Mouse (Mus musculus) forebrain, embryonic 12.5 days (tissue): ENCODE measurements around the gene Olfr452. TPM values are rescaled to one million over a fixed set of nuclear protein-coding genes. Genes with fewer than 3 reads are reported as not detected.

Experiments used
- ATAC-seq: fragments of 200-750 bp; cut with Nextera tagmentation; 2 replicates; pipeline ENCODE4 v1.8.0; 2017; ENCODE audit warnings: moderate TSS enrichment; ENCODE audit not compliant: low FRiP score
- H3K27ac ChIP-seq: fragments of 300-500 bp; sonication (generic); 2 replicates; pipeline ENCODE4 v1.5.1; 2016; ENCODE audit warnings: mild to moderate bottlenecking
- H3K27me3 ChIP-seq: fragments of 300-500 bp; sonication (generic); 2 replicates; pipeline ENCODE4 v1.6.1; 2016; ENCODE audit warnings: mild to moderate bottlenecking
- H3K36me3 ChIP-seq: fragments of 300-500 bp; sonication (generic); replicated peaks from 2 replicates; pipeline ENCODE4 v1.6.1; 2016; ENCODE audit warnings: mild to moderate bottlenecking
- H3K4me1 ChIP-seq: fragments of 300-500 bp; sonication (generic); 2 replicates; pipeline ENCODE4 v1.6.1; 2016
- H3K4me2 ChIP-seq: fragments of 300-500 bp; sonication (generic); 2 replicates; pipeline ENCODE4 v1.6.1; 2016; ENCODE audit warnings: mild to moderate bottlenecking, moderate library complexity
- H3K4me3 ChIP-seq: fragments of 300-500 bp; sonication (generic); replicated peaks from 2 replicates; pipeline ENCODE4 v1.5.1; 2016; ENCODE audit warnings: mild to moderate bottlenecking
- H3K9ac ChIP-seq: fragments of 300-500 bp; sonication (generic); 2 replicates; pipeline ENCODE4 v1.6.1; 2016; ENCODE audit warnings: mild to moderate bottlenecking
- H3K9me3 ChIP-seq: fragments of 300-500 bp; sonication (generic); 2 replicates; pipeline ENCODE4 v1.6.1; 2016
- WGBS: fragments of 180-500 bp; shearing (Covaris S2); methylation state at CpG from one replicate; pipeline ENCODE4 v1.1.7; 2016; 5-methylcytosine and 5-hydroxymethylcytosine counted together
- polyA plus RNA-seq: library from polyadenylated mRNA; unstranded; fragments of >200 nt; fragmentation: Nextera tagmentation; extraction: Ambion mirVana; gene quantifications from 2 replicates; pipeline ENCODE4 v1.2.1, GENCODE M21; 2016

The Olfr452 gene
- polyA plus RNA-seq = not detected in 2 replicates

DNA sequence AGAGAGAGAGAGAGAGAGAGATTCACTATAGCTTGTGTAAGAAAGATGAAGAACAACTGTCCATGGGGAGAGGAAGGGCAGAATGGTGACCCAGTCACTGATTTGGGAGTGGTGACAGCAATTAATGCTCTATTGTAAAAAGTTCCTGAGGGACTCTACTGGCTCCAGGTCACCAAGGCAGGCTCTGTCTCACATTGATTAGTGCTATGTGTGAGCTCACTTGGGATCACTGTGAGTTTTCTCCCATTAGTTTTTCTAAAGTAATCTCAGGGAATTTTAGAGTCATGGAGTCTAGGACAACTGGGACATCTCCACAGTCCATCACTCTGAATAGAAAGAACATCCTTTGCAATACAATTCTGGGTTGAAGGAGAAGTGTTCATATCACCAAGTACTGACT is at the start of gene Olfr452:
Gene Olfr452 (plus strand): TSS at position 301 of the 400 bp plus-strand sequence.
- Histone ChIP-seq H3K4me2 (no peak within 1 kb of the TSS), H3K9me3 (no peaks in the 10 kb centered on the region), H3K9ac (no peak within 1 kb of the TSS), H3K4me3 (no peak within 1 kb of the TSS), H3K4me1 (no peaks in the 10 kb centered on the region), H3K27me3 (no peaks in the 10 kb centered on the region), H3K36me3 (no peaks in the 10 kb centered on the region), H3K27ac (no peak within 1 kb of the TSS)
- ATAC-seq = no peak

DNA sequence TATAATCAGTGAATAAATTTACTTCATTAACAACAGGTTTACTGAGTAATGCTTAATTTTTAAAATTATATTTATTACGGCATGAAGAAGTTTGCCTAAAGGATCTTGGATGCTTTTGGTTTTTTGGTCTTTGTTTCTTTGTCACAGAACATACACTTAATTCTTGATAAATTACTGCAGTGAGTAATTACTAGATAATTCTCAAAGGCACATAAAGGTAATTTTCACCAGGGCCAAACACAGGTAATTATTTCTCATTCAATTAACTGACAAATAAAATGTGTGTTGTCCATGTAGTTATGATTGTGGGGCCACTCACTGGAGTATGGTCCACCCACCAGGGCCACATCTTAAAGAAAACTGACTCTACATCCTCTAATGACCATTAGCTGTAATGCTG is 45.8 kb upstream of the Olfr452 start, which contains the start of gene Olfr453:
Gene Olfr453 (plus strand): TSS at position 301 of the 400 bp plus-strand sequence.
- Histone ChIP-seq H3K27ac (no peak within 1 kb of the TSS), H3K36me3 (no peaks in the 10 kb centered on the region), H3K4me2 (no peak within 1 kb of the TSS), H3K27me3 (no peaks in the 10 kb centered on the region), H3K9ac (no peak within 1 kb of the TSS), H3K9me3 (no peaks in the 10 kb centered on the region), H3K4me3 (no peak within 1 kb of the TSS), H3K4me1 (no peaks in the 10 kb centered on the region)
- no peak for ATAC-seq
- 91% methylated on average over 1 of the region's 1 CpGs for WGBS

DNA sequence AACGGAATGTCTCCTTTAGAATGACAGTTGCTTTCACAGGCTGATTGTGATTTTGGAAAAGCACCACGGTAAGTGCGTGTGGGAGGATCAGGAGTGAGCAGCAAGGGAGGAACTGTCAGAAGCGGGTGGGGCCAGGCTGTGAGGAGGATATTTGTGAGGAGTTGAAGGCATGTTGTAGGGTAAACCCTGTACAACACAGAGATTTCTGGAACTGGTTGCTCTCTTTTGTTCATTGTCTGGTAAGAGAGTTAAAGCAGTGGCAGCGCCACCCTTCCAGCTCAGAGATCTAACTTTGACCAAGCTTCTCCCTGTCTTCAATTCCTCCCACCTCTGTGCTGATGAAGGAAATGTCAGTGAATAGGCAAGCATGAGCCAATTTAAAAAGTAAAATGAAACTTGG is 42.6 kb upstream of the Olfr452 start:
- no peaks in the 10 kb centered on the region for H3K36me3 ChIP-seq
- whole genome bisulfite sequencing = 77% methylated on average over 5 of the region's 5 CpGs
- H3K9me3 ChIP-seq = no peaks in the 10 kb centered on the region
- no peak overlapping the region for H3K27ac ChIP-seq
- no peaks in the 10 kb centered on the region for H3K4me1 ChIP-seq
- no peak overlapping the region for H3K4me2 ChIP-seq
- no peaks in the 10 kb centered on the region for H3K27me3 ChIP-seq
- no peak for ATAC-seq
- no peak overlapping the region for H3K9ac ChIP-seq
- no peak overlapping the region for H3K4me3 ChIP-seq

DNA sequence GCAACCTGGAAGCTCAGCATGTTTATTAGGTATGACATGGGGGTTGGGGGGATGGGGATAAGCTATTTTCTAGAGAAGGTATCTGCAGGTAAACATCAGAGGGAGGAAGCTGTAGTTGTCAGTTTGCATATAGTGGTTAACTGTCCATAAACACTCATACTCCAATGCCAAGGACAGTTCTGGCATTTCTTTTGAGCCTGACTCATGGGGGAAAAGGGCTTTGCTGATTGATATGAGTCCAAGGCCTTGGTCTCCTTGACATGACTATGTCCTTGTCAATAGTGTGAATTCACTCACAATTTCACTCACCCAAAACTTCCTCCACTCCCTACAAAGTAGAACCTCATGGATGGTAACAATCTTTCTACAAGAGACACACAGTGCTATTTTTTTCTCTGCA is 37.0 kb upstream of the Olfr452 start:
- Histone ChIP-seq H3K4me1 (no peaks in the 10 kb centered on the region), H3K4me2 (no peak overlapping the region), H3K4me3 (no peak overlapping the region), H3K9ac (no peak overlapping the region), H3K9me3 (no peaks in the 10 kb centered on the region), H3K27ac (no peak overlapping the region), H3K27me3 (no peaks in the 10 kb centered on the region), H3K36me3 (no peaks in the 10 kb centered on the region)
- ATAC-seq = no peak

DNA sequence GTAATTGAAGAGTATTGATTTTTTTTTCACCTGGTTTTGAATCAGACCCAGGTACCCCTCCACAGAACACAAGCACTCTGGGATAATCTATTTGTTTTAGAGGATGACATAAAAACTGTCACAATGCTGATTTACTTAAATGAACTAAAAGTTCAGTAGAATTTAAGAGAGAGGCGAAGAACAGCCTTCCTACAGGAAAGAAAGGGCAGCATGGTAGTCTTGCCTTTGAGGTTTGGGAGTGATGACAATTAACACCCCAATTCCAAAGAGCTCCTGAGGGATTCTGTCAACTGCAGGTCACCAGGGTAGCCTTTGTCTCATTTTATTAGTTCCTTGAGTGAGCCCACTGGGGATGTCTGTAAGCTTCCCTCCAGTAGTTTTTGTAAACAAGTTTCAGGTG is 28.8 kb upstream of the Olfr452 start, which contains the start of gene Olfr38:
Gene Olfr38 (plus strand): TSS at position 301 of the 400 bp plus-strand sequence.
- WGBS = 81% methylated on average over 1 of the region's 1 CpGs
- Histone ChIP-seq H3K4me1 (no peaks in the 10 kb centered on the region), H3K27ac (no peak within 1 kb of the TSS), H3K4me3 (no peak within 1 kb of the TSS), H3K9me3 (no peaks in the 10 kb centered on the region), H3K27me3 (no peaks in the 10 kb centered on the region), H3K4me2 (no peak within 1 kb of the TSS), H3K9ac (no peak within 1 kb of the TSS), H3K36me3 (no peaks in the 10 kb centered on the region)
- no peak for ATAC-seq

DNA sequence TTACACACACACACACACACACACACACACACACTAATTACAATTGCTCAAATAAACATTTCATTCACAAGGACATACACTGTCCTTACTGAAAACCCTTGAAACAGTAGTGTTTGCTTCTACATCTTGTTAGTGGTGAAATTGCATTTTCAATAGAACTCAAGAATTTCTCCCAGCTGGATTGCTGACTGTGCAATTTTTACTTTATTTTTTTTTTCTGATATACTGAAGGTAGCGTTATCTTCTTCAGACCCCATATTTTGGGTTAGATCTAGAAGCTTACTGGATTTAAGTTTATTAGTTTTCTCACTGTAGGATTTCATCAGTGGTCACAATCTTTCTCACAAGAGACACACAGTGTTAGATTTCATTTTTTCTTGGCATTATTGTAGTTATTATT is 7.8 kb upstream of the Olfr452 start:
- Histone ChIP-seq H3K27ac (no peak overlapping the region), H3K9me3 (no peaks in the 10 kb centered on the region), H3K27me3 (no peaks in the 10 kb centered on the region), H3K9ac (no peak overlapping the region), H3K4me3 (no peak overlapping the region), H3K36me3 (no peaks in the 10 kb centered on the region), H3K4me1 (no peaks in the 10 kb centered on the region), H3K4me2 (no peak overlapping the region)
- WGBS = 93% methylated on average over 1 of the region's 1 CpGs
- no peak for ATAC-seq

DNA sequence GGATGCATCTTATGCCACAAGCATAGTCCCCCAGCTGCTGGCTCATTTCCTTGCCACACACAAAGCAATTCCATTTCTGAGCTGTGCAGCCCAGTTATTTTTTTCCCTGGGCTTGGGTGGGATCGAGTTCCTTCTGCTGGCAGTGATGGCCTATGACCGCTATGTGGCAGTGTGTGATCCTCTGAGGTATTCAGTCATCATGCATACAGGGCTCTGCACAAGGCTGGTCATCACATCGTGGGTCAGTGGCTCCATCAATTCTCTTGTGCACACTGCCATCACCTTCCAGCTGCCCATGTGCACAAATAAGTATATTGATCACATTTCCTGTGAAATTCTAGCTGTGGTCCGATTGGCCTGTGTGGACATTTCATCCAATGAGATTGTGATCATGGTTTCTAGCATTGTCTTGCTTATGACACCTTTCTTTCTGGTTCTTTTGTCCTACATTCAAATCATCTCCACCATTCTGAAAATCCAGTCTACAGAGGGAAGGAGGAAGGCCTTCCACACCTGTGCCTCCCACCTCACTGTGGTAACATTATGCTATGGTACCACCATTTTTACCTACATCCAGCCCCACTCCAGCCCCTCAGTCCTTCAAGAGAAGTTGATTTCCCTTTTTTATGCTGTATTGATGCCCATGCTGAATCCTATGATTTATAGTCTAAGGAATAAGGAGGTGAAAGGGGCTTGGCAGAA is 5.5 kb downstream of the Olfr452 start:
- Histone ChIP-seq H3K36me3 (no peaks in the 10 kb centered on the region), H3K4me1 (no peaks in the 10 kb centered on the region), H3K27ac (0 out of 2 replicates have a peak overlapping the region, but pooled peaks have one; percentile 25), H3K4me3 (no peak overlapping the region), H3K9ac (no peak overlapping the region), H3K9me3 (no peaks in the 10 kb centered on the region), H3K27me3 (no peaks in the 10 kb centered on the region), H3K4me2 (no peak overlapping the region)
- WGBS = 48% methylated on average over 4 of the region's 4 CpGs
- peak; percentile 51; the same call in 1 of the 2 replicates for ATAC-seq

DNA sequence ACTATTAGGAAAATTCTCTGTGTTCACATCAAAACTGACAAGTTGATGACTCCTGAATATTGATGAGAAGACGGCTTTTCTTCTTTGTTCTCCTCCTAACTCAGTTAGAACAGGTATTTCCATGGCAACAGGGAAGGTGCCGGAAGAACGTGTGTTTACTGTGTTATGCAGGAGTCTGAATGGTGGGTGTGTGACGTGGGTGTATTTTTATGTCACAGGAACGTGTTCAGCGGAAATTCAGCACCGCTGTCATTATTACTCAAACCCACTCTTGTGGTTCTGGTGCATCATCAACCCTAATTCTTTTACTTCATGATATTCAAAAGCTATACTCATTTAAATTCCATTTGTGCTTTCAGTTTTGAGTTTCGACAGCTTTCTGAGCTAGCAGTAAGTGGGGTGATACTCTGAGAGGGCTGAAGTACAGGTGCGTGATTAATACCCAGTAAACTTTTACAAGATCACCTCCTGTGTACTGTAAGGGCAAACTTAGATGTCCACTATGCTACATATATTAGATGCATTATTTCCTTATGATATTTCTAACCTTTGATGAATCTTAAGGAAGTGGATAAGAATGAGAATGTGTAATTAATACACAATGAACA is 6.2 kb downstream of the Olfr452 start:
- no peaks in the 10 kb centered on the region for H3K27me3 ChIP-seq
- no peak overlapping the region for H3K27ac ChIP-seq
- no peaks in the 10 kb centered on the region for H3K9me3 ChIP-seq
- no peaks in the 10 kb centered on the region for H3K4me1 ChIP-seq
- no peak overlapping the region for H3K9ac ChIP-seq
- 78% methylated on average over 9 of the region's 9 CpGs for WGBS
- no peak overlapping the region for H3K4me2 ChIP-seq
- no peak overlapping the region for H3K4me3 ChIP-seq
- H3K36me3 ChIP-seq = no peaks in the 10 kb centered on the region
- peak; percentile 57; the same call in 1 of the 2 replicates for ATAC-seq

DNA sequence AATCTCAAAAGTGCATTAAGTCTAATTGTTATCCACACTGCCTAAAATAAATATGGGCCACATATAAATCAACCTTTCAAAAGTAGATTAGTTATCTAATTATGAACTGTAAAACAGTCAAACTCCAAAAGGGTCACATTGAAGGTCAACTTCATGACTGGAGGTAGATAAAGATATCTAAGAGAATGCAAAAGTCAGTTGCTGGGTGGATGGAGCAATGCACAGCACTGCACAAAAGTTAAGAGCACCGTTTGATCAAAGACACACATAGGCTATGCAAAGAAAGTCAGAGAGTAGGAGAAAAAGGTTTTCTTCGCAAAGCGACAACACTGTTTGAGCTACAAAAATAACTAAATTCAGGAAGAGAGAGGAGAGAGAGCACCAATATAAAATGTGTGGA is 10.1 kb downstream of the Olfr452 start:
- 94% methylated on average over 3 of the region's 3 CpGs for WGBS

DNA sequence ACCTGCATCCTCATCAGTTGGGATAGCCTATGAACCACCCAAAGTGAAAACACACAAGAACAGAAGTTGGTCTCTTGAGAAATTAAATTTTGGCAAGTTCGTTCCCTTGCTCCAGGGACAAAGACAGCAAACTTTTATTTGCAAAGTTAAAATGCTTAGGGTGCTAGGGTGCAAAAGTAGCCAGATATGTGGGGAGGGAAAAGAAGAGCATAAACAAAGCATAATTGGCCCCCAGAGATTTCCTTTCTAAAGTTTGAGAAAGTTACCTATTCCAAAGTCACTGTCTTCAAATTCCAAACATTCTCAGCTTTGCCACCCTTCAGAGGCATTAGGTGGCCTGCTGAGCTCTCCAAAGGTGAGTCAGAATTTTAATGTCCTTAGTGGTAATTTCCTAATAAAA is 26.7 kb downstream of the Olfr452 start, which contains the start of gene Olfr450:
Gene Olfr450 (plus strand): TSS at position 301 of the 400 bp plus-strand sequence.
- Histone ChIP-seq H3K27ac (no peak within 1 kb of the TSS), H3K4me2 (no peak within 1 kb of the TSS), H3K36me3 (no peaks in the 10 kb centered on the region), H3K4me1 (no peaks in the 10 kb centered on the region), H3K4me3 (no peak within 1 kb of the TSS), H3K9me3 (no peaks in the 10 kb centered on the region), H3K9ac (no peak within 1 kb of the TSS), H3K27me3 (no peaks in the 10 kb centered on the region)
- ATAC-seq = no peak
- WGBS = 80% methylated on average over 1 of the region's 1 CpGs

More for the DNA sequence above, 10.1 kb downstream of the Olfr452 start:
- Histone ChIP-seq H3K27ac (no peak overlapping the region), H3K36me3 (no peaks in the 10 kb centered on the region), H3K4me1 (no peaks in the 10 kb centered on the region), H3K4me3 (no peak overlapping the region), H3K4me2 (no peak overlapping the region), H3K9me3 (no peaks in the 10 kb centered on the region), H3K9ac (no peak overlapping the region), H3K27me3 (no peaks in the 10 kb centered on the region)
- no peak for ATAC-seq

DNA sequence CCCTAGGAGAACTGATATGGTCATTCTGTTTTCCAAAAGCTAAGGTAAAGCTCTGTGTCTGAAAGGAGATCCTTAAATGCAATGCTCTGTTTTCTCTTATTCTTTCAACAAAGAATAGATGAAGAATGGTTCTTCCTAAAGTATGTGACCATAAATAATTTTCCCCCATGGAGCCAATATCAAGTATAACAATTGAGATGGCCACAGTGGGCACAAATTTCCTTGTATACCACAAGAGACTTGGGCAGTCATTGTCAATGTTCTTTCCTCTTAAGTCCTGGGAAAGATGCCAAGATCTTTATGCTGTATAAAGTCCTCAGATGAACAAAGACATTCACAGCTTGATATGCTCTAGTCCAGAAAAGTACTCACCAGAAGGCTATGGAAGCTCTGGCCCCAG is 49.2 kb downstream of the Olfr452 start, which contains the start of gene Olfr449:
Gene Olfr449 (plus strand): TSS at position 301 of the 400 bp plus-strand sequence.
- no peaks in the 10 kb centered on the region for H3K27me3 ChIP-seq
- no peak within 1 kb of the TSS for H3K4me3 ChIP-seq
- no peaks in the 10 kb centered on the region for H3K36me3 ChIP-seq
- no peak within 1 kb of the TSS for H3K4me2 ChIP-seq
- H3K4me1 ChIP-seq = no peaks in the 10 kb centered on the region
- no peak within 1 kb of the TSS for H3K27ac ChIP-seq
- no peaks in the 10 kb centered on the region for H3K9me3 ChIP-seq
- H3K9ac ChIP-seq = no peak within 1 kb of the TSS
- no peak for ATAC-seq
